Mouse (Mus musculus): ENCODE results near the gene Ifit2.
"Not testable (repeated sequence)": the region's sequence is repeated elsewhere in the genome, so short reads cannot be mapped to it uniquely, and the experiment has no call there.

The Ifit2 gene

DNA sequence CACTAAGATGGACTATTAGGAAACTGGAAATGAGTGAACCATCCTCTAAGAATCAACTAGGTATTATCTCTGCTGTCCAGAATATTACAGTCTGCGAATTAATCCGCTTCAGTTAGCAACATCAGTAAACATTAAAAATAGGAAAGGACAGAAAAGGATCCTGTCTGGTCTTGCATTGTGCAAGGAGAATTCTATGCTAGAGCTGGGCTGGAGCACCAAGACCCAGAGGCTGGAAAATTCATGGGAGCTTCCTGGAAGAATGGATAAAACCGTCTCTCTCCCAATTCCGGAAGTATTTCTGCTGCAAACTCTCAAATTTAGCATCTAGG lies 325 bp upstream of the Ifit2 start:
- DNase-seq, result no peak

DNA sequence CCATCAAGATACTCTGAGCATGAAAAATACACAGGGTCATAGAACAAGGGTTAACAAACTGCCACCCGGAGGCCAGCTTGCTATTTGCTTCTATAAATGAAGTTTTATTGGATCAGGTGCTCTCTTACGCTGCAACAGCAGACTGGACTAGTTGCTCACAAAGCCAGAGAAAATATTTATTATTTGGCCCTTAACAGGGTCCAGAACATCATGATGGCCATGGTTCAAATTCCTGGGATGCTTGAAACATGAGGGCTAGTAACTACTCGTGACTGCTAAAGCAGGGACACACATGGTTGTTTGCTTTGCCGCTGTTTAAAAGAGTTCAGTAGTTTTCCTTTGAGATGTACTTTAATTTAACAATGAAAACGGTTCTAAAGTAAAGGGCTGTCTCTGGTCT lies 1.5 kb downstream of the Ifit2 start:
- peak; percentile 56 to 82 for DNase-seq

DNA sequence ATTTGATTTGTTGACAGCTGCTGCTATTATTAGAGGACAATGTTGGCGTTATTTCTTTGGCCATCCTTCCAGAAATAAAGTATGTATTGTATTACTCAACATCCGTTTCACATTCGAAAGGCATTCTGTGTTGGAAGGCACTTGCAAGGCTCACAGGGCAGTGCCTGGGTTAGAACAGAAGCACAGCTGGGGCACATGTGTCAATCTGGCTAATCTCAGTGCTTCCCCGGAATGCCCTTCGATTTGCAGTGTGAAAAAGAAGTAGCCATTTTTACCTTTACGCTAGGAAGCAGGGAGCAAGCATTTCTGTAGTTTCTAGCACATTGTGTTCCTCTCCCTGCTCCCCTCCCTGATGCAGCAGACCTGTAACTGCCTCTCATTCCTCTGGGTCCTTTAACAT lies 2.5 kb downstream of the Ifit2 start:
- DNase-seq, result no peak

DNA sequence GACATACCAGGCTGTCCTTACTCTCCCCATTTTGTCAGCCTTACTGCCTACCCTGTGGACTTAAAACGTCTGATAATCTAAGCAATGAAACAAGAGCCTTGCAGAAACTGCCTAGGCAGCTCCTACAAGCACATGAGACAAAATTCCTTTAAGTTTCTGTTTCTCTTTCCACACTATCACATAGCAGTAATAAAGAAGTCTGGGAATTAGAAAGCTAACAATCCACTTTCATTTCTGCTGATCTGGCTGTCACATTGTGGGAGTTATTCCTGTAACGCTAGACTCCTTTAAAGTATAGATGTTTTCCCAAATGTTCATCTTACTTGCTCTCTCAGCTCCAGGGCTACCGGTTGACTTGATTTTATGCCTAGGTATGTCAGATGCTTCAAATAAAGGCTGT lies 3.0 kb downstream of the Ifit2 start:
- no peak for DNase-seq

GRCm38 (mm10) chr19:34554061-34554460 lies 3.6 kb downstream of the Ifit2 start:
- no peak for DNase-seq

- peak in 1 of 2 experiments; percentile 16 for DNase-seq
Observed at GRCm38 (mm10) chr19:34556621-34557020, 6.1 kb downstream of the Ifit2 start.

DNA sequence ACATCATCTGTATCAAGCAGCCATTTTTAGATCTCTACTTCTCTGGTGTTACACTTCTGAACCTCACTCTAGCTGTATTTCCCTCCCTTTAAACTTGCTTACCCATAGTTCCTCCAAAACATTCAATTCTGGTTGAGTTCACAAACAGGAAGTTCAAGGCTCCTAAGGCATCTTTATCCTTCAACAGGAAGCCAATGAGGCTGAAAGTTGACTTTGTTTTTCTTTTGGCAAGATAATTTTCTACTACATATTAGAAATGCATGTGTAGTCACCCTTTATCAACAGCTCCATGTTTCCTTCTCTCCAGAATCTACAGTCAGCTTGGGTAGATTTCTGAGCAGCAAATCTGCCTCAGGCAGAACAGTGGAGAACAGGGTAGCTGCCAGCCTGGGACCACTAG lies 12.1 kb downstream of the Ifit2 start:
- no peak for DNase-seq

DNA sequence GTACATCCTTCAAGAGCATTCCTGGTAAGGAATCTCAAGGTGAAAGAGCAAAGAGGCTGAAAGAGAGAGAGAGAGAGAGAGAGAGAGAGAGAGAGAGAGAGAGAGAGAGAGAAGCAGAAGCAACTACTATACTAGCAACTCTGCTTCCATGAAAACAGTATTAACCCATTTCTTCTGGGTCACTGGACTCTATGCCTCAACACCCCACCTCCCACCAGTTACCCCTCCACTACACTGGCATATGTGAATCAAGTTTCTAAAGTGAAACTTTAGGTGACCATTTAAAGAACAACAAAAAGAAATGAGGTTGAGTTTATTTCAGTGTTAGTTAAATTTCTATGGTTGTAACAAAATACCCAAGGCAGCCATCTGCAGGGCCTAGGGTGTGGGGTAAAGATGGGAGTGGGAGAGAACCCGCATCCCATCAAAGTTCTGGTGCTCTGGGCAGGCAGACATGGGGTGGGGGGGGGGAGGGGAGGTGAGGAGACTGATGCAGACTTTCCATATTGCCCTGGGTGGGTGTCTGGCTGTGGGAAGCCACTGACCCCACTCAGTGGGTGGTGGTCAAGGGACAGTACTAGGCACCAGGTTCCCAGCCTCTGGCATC lies 15.8 kb downstream of the Ifit2 start:
- no peak for DNase-seq

- peak; percentile 37 to 66 for DNase-seq
Observed at GRCm38 (mm10) chr19:34568988-34569895, 18.7 kb downstream of the Ifit2 start.

- peak in 1 of 2 experiments; percentile 29 for DNase-seq
Observed at GRCm38 (mm10) chr19:34569896-34570476, 19.5 kb downstream of the Ifit2 start.

DNA sequence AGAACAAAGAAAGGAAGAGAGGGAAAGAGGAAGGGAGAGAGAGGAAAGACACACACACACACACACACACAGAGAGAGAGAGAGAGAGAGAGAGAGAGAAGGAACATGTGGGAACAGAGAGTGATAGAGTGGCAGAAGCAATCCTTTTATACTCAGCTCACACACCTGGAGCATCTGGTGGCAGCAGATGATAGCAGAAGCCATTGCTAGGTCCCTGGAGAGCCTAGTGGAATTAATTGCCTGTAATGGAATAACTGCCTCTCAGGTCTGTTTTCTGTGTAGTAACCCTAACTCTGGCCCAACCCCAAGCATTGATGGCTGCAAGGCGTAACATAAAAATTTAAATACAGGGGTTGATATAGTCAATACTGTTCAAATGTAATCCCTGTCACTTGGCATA lies 20.6 kb downstream of the Ifit2 start:
- DNase-seq, result no peak

DNA sequence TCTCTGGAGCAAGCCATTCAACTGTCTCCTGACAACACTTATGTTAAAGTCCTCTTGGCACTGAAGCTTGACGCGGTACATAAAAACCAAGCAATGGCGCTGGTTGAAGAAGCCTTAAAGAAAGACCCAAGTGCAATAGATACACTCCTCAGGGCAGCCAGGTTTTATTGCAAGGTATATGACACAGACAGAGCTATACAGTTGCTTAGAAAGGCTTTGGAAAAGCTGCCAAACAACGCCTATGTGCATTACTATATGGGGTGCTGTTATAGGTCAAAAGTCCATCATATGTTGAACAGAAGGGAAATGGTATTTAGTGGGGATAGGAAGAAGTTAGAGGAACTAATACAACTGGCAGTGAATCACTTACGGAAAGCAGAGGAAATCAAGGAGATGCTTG lies 23.2 kb downstream of the Ifit2 start:
- DNase-seq, result no peak

DNA sequence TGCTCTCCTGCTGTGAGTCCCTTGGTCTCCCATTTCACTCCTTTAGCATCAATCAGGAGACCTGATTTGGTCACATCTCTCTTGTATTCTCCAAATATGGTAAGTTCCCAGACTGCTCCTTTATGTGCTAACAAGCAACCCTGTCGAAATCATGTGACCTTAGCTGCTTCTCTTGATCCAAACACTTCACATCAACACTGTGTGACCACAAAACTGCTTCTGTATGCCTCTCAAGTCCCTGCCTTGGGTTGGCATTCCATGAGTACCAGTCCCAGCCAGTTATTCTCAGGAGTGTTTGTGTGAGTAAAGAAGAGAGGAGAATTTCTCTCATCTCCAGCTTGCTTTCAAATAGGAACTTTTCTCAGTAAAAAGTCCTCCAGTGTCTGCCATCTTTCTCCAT lies 26.6 kb downstream of the Ifit2 start:
- no peak for DNase-seq

DNA sequence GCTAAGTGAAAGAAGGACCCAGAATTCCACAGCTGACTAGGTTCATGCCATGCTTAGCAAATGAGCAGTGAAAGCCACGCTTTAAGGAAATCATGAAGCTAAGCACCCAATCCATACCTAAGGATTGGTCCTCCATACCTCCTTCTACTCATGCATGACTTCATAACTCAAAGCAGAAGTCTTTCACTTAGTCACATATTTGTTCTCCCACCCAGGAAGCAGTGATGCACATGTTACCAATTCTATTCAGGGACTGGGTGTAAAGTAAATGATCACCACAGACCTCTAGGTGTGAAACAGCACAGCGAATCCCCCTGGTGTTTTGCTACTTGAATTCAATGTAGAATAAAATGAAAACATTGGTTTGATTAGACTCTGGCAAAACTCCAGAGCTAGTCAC lies 32.2 kb downstream of the Ifit2 start:
- DNase-seq, result not testable (repeated sequence)

DNA sequence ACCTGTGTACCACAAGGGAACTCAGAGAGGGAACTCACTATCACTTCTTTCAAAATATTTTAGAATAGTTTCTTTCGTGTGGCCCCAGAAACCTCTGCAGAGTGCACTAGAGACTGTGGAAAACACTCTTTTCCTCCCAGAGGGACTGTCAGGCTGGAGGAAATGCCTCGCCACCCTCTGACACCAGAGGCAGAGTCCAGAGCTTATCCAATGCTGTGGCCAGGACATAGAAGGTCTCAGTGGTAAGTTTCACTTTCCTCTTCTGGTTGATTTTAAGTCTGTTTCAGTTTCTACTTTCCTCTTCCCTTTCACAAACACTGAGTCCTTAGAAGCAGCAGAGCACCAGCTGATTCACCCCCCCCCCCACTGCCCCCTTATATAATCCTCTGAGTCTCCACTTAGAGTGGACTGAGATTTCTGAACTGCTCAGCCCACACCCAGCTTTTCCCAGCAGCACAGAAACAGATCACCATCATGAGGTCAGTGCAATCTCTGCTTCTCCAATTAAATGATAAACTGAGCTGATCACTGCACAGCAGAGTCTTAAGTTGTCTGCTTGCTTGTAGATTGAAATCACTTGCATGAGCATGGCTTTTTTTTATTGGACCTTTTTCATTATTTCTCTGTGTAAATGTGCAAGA lies 32.8 kb downstream of the Ifit2 start, which contains the start of gene Ifit3:
Gene Ifit3, plus strand, starts transcription at position 406 of the 641 bp plus-strand sequence.
- DNase-seq, result peak in 1 of 2 experiments; percentile 46

GRCm38 (mm10) chr19:34585740-34586458 lies 35.4 kb downstream of the Ifit2 start:
- not testable (repeated sequence) for DNase-seq

- not testable (repeated sequence) for DNase-seq
Observed at GRCm38 (mm10) chr19:34587898-34588692, 37.6 kb downstream of the Ifit2 start.

GRCm38 (mm10) chr19:34588959-34589358 lies 38.5 kb downstream of the Ifit2 start:
- no peak for DNase-seq

DNA sequence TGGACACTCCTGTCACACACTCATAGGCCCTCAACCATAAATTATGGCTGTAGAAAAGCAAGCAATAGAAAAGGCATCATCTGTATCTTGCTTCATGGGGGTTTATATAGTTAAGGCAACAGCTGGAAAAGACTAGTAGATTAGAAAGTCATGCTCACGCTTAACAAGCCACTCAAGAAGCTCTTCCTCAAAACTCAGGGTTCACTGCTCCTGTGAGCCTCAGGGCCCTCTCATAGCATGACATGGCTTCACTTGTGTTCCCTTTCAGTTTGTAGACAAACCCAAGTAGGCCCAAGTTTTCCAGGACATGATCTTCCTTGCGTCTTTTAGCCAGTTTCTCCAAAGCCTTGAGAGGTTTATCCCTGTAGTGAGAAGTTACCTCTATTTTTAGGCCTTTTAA lies 43.0 kb downstream of the Ifit2 start:
- no peak for DNase-seq

GRCm38 (mm10) chr19:34594523-34594922 lies 44.0 kb downstream of the Ifit2 start:
- not testable (repeated sequence) for DNase-seq

DNA sequence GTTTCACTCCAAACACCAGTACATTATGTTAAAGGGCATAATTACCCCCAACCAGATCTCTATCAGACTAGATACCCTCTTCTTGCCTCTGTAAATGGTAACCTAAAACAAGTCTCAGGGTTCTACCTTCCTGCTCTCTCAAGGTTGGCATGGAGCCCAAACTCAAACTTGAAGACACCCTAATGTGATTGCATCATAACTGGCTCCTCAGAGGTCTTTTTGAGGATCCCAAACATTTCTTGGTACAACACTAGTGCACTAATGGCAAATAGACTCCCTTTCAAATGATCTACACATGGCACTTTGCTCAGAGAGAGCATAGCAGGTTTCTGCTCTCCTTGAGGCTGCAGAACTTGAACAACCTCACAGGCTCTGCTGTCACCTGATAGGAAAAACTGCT lies 46.3 kb downstream of the Ifit2 start:
- no peak for DNase-seq

DNA sequence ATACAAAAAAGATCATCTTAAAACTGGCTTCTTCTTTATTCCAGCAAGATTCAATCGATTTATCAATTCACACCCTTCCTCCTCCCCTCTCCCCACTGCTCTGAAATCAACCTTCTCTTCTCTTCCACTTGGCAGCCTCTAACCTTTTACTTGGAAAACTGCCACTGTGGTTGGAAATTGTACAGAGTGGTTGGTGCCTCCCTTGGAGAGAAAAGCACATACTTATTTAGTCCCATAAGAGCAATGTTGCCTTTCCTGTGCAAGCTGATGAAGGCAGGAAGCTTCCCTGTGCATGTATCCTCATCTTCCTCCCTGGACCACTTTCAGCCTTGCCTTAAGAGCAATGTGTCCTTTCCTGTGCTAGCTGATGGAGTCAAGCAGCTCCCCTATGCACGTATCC lies 47.8 kb downstream of the Ifit2 start:
- peak; percentile 53 to 67 for DNase-seq
